18 mouse cellular contexts compared by ENCODE assay signal in the genomic region with DNA sequence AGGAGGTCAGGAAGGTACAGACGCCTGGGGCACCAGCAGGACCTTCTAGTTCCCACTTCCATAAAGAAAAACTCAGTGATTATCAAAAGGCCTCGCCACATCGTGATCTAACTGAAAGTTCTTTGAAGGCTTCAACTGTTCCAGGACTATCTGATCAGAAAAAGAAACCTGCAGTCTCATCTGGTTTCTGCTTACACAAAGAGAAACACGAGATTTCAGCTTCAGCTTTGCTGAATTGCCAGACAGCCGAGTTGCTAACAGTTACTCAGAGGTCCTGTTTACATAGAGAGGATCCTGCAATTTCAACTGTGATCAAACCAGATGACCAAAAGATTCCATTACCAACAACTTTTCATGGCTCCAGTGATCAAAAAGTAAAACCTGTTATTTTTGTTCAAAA.
"Had no signal": no experiment of that assay in that cellular context is flagged by ENCODE, and none has a peak within 500 bp of the region (broad histone marks: within the 10 kb centered on the region; RNA-seq: fewer than 3 reads in every experiment).

No protein-coding gene starts in this region.

- H3K4me1 ChIP-seq: liver, embryonic 12.5 days; midbrain, embryonic 10.5 days; midbrain, embryonic 12.5 days; neural tube, embryonic 13.5 days; neural tube, embryonic 15.5 days had no signal

- DNase-seq: lung, adult 18-20 months; lung, embryonic 14.5 days; lung, postnatal 10 days; lung, postnatal 4 days; midbrain, embryonic 14.5 days; retina, postnatal 1 day; right cerebral cortex, adult 18-20 months; right cerebral cortex, postnatal 14 days; thymus, adult 18-20 months; thymus, postnatal 14 days; thymus, postnatal 36 days had no signal

- H3K27me3 ChIP-seq: liver, embryonic 12.5 days; midbrain, embryonic 12.5 days; neural tube, embryonic 13.5 days; neural tube, embryonic 15.5 days had no signal

- H3K9me3 ChIP-seq: liver, embryonic 12.5 days; midbrain, embryonic 10.5 days; midbrain, embryonic 12.5 days; neural tube, embryonic 13.5 days; neural tube, embryonic 15.5 days had no signal

- H3K4me3 ChIP-seq: liver, embryonic 12.5 days; midbrain, embryonic 10.5 days; midbrain, embryonic 12.5 days; myocyte; neural tube, embryonic 13.5 days; neural tube, embryonic 15.5 days had no signal

- H3K27ac ChIP-seq: liver, embryonic 12.5 days; liver, embryonic 14.5 days; midbrain, embryonic 10.5 days; midbrain, embryonic 12.5 days; neural tube, embryonic 13.5 days; neural tube, embryonic 15.5 days had no signal

- H3K9ac ChIP-seq: liver, embryonic 12.5 days; liver, embryonic 14.5 days; lung, embryonic 14.5 days; midbrain, embryonic 12.5 days; neural tube, embryonic 13.5 days; neural tube, embryonic 15.5 days had no signal
